Mouse (Mus musculus) CH12.LX (cell line): ENCODE data around the gene Cers6. TPM values are rescaled to one million over a fixed set of nuclear protein-coding genes. Genes with fewer than 3 reads are reported as not detected.

ENCODE experiments used
- DNase-seq: peaks from one replicate; pipeline ENCODE4 v3.0.0-alpha.2; 2013; ENCODE audit errors: extremely low read depth
- H3K27ac ChIP-seq: 2 replicates; pipeline ENCODE4 v1.5.1; 2012; ENCODE audit warnings: low read depth, mild to moderate bottlenecking, control low read depth, moderate library complexity; ENCODE audit not compliant: insufficient read depth
- H3K27me3 ChIP-seq: replicated peaks from 2 replicates; pipeline ENCODE3; 2012; ENCODE audit warnings: inconsistent platforms
- H3K36me3 ChIP-seq, 2 experiments: replicated peaks in 1 of 2; 2 replicates each; pipeline versions ENCODE3 to v1.6.1; 2012; ENCODE audit warnings: inconsistent platforms in 1 of 2, low read length in 1 of 2, mild to moderate bottlenecking in 1 of 2, mixed read lengths in 1 of 2, moderate library complexity in 1 of 2; ENCODE audit not compliant: control insufficient read depth in 1 of 2, insufficient read depth in 1 of 2
- H3K4me1 ChIP-seq, 2 experiments: 2 replicates each; pipeline ENCODE4 v1.6.1; 2012; ENCODE audit warnings: inconsistent platforms in 1 of 2, moderate library complexity in 1 of 2; ENCODE audit not compliant: insufficient read depth in 2 of 2, control insufficient read depth in 1 of 2
- H3K4me2 ChIP-seq: 2 replicates; pipeline ENCODE4 v1.6.1; 2012; ENCODE audit warnings: low read depth, mild to moderate bottlenecking, control low read depth; ENCODE audit not compliant: poor library complexity, insufficient read depth, severe bottlenecking
- H3K4me3 ChIP-seq, 3 experiments: fragments of 150-350 bp in 1 of 3; sonication (generic) in 1 of 3; replicated peaks in 1 of 3; 2 replicates each; pipeline versions ENCODE3 to v1.5.1; 2011 to 2012; ENCODE audit warnings: low read depth in 2 of 3, low read length in 2 of 3, mild to moderate bottlenecking in 2 of 3, moderate library complexity in 2 of 3, control low read depth in 1 of 3, improper control_type of control experiment in 1 of 3, inconsistent platforms in 1 of 3, mixed read lengths in 1 of 3; ENCODE audit not compliant: poor library complexity in 1 of 3
- H3K79me2 ChIP-seq: replicated peaks from 2 replicates; pipeline ENCODE4 v1.6.1; 2012; ENCODE audit warnings: mild to moderate bottlenecking, moderate library complexity; ENCODE audit not compliant: control insufficient read depth, poor library complexity, insufficient read depth, severe bottlenecking; ENCODE audit errors: extremely low read depth
- H3K9ac ChIP-seq: 2 replicates; pipeline ENCODE4 v1.6.1; 2012; ENCODE audit warnings: low read depth, mild to moderate bottlenecking, control low read depth, moderate library complexity; ENCODE audit not compliant: insufficient read depth
- H3K9me3 ChIP-seq: replicated peaks from 2 replicates; pipeline ENCODE3; 2012; ENCODE audit warnings: low read length, inconsistent platforms, mixed read lengths
- BHLHE40 ChIP-seq: IDR thresholded peaks from 2 replicates; pipeline ENCODE4 v1.6.1; 2011; ENCODE audit warnings: mild to moderate bottlenecking, low read depth, low read length, improper control_type of control experiment
- CHD2 ChIP-seq: IDR thresholded peaks from 2 replicates; pipeline ENCODE4 v1.6.1; 2011; ENCODE audit warnings: low read length, improper control_type of control experiment
- CTCF ChIP-seq, 2 experiments: IDR thresholded peaks in 1 of 2; conservative IDR thresholded peaks in 1 of 2; 2 replicates each; pipeline ENCODE4 v1.5.1; 2011 to 2012; ENCODE audit warnings: low read depth in 2 of 2, low read length in 2 of 2, improper control_type of control experiment in 1 of 2, inconsistent platforms in 1 of 2, mild to moderate bottlenecking in 1 of 2, moderate library complexity in 1 of 2
- E2F4 ChIP-seq: IDR thresholded peaks from 2 replicates; pipeline ENCODE4 v1.6.1; 2011; ENCODE audit warnings: low read depth, low read length, improper control_type of control experiment; ENCODE audit not compliant: insufficient replicate concordance
- EP300 ChIP-seq: IDR thresholded peaks from 2 replicates; pipeline ENCODE4 v1.6.1; 2011; ENCODE audit warnings: low read length, improper control_type of control experiment
- ETS1 ChIP-seq: conservative IDR thresholded peaks from 2 replicates; pipeline ENCODE4 v1.6.1; 2012; ENCODE audit warnings: low read depth, mild to moderate bottlenecking, inconsistent platforms, low read length, improper control_type of control experiment, moderate library complexity
- HCFC1 ChIP-seq: IDR thresholded peaks from 2 replicates; pipeline ENCODE4 v1.6.1; 2012; ENCODE audit warnings: low read depth, mild to moderate bottlenecking, inconsistent platforms, low read length, improper control_type of control experiment
- IRF4 ChIP-seq: IDR thresholded peaks from 2 replicates; pipeline ENCODE4 v1.6.1; 2014; ENCODE audit warnings: low read depth, mild to moderate bottlenecking, inconsistent platforms, low read length, improper control_type of control experiment
- JUN ChIP-seq: IDR thresholded peaks from 2 replicates; pipeline ENCODE4 v1.6.1; 2011; ENCODE audit warnings: low read depth, mild to moderate bottlenecking, low read length, improper control_type of control experiment, moderate library complexity; ENCODE audit not compliant: insufficient read depth
- JUND ChIP-seq: conservative IDR thresholded peaks from 2 replicates; pipeline ENCODE4 v1.6.1; 2011; ENCODE audit warnings: low read depth, low read length, improper control_type of control experiment
- KAT2A ChIP-seq: IDR thresholded peaks from 2 replicates; pipeline ENCODE4 v1.6.1; 2012; ENCODE audit warnings: low read length, improper control_type of control experiment, inconsistent platforms; ENCODE audit not compliant: insufficient replicate concordance
- MEF2A ChIP-seq: IDR thresholded peaks from 2 replicates; pipeline ENCODE4 v1.6.1; 2014; ENCODE audit warnings: low read depth, mild to moderate bottlenecking, inconsistent platforms, low read length, improper control_type of control experiment, borderline replicate concordance
- MXI1 ChIP-seq: IDR thresholded peaks from 2 replicates; pipeline ENCODE4 v1.6.1; 2011; ENCODE audit warnings: mild to moderate bottlenecking, low read depth, low read length, improper control_type of control experiment
- NRF1 ChIP-seq: IDR thresholded peaks from 2 replicates; pipeline ENCODE4 v1.6.1; 2014; ENCODE audit warnings: low read depth, mild to moderate bottlenecking, inconsistent platforms, low read length, improper control_type of control experiment, moderate library complexity
- POLR2A ChIP-seq: IDR thresholded peaks from 2 replicates; pipeline ENCODE4 v1.6.1; 2011; ENCODE audit warnings: low read depth, mild to moderate bottlenecking, improper control_type of control experiment, low read length
- RAD21 ChIP-seq: IDR thresholded peaks from 2 replicates; pipeline ENCODE4 v1.6.1; 2011; ENCODE audit warnings: low read depth, mild to moderate bottlenecking, low read length, improper control_type of control experiment, moderate library complexity
- SIN3A ChIP-seq: IDR thresholded peaks from 2 replicates; pipeline ENCODE4 v1.6.1; 2012; ENCODE audit warnings: low read length, improper control_type of control experiment, inconsistent platforms
- TBP ChIP-seq: conservative IDR thresholded peaks from 2 replicates; pipeline ENCODE4 v1.6.1; 2011; ENCODE audit warnings: low read depth, low read length, improper control_type of control experiment
- TCF12 ChIP-seq: IDR thresholded peaks from 2 replicates; pipeline ENCODE4 v1.6.1; 2014; ENCODE audit warnings: low read depth, mild to moderate bottlenecking, inconsistent platforms, low read length, improper control_type of control experiment
- UBTF ChIP-seq: IDR thresholded peaks from 2 replicates; pipeline ENCODE4 v1.6.1; 2012; ENCODE audit warnings: low read depth, mild to moderate bottlenecking, inconsistent platforms, low read length, improper control_type of control experiment, moderate library complexity
- USF1 ChIP-seq: IDR thresholded peaks from 2 replicates; pipeline ENCODE4 v1.6.1; 2014; ENCODE audit warnings: low read depth, mild to moderate bottlenecking, inconsistent platforms, low read length, improper control_type of control experiment
- USF2 ChIP-seq: conservative IDR thresholded peaks from 2 replicates; pipeline ENCODE4 v1.6.1; 2011; ENCODE audit warnings: low read depth, low read length, improper control_type of control experiment
- ZC3H11A ChIP-seq: IDR thresholded peaks from 2 replicates; pipeline ENCODE4 v1.6.1; 2012; ENCODE audit warnings: low read depth, mild to moderate bottlenecking, inconsistent platforms, low read length, improper control_type of control experiment
- ZMIZ1 ChIP-seq: IDR thresholded peaks from 2 replicates; pipeline ENCODE4 v1.6.1; 2012; ENCODE audit warnings: low read depth, mild to moderate bottlenecking, inconsistent platforms, low read length, improper control_type of control experiment
- ZNF384 ChIP-seq: IDR thresholded peaks from 2 replicates; pipeline ENCODE4 v1.6.1; 2012; ENCODE audit warnings: low read depth, low read length, improper control_type of control experiment, inconsistent platforms
- dilution Hi-C: fragments of 300-500 bp; cut with MboI; formaldehyde crosslinking; loops from 2 replicates; pipeline ENCODE4 v1.14.3; 2020; ENCODE audit warnings: low sequenced_read_pairs; ENCODE audit not compliant: extremely low pct_unique_long_range_greater_than_20kb, extremely low pct_ligation_motif_present
- in situ Hi-C: fragments of 300-500 bp; cut with MboI; formaldehyde crosslinking; loops from 3 replicates; pipeline ENCODE4 v1.14.3; 2019; ENCODE audit warnings: low sequenced_read_pairs, low pct_ligation_motif_present, low pct_unique_long_range_greater_than_20kb, mixed read lengths
- polyA plus RNA-seq: library from polyadenylated mRNA; unstranded; fragments of >175 nt; gene quantifications from 2 replicates; pipeline ENCODE4 v1.2.1, GENCODE M21; 2012; ENCODE audit warnings: low read depth; ENCODE audit not compliant: insufficient read length
- total RNA-seq, 2 experiments: library from RNA; depleted of rRNA; stranded (reverse); fragments of 300-350 nt in 1 of 2; fragments of >200 nt in 1 of 2; gene quantifications; 2 replicates each; pipeline ENCODE4 v1.2.3; 2012 to 2014

The Cers6 gene
- total and polyA plus RNA-seq, 3 experiments, result not detected

DNA sequence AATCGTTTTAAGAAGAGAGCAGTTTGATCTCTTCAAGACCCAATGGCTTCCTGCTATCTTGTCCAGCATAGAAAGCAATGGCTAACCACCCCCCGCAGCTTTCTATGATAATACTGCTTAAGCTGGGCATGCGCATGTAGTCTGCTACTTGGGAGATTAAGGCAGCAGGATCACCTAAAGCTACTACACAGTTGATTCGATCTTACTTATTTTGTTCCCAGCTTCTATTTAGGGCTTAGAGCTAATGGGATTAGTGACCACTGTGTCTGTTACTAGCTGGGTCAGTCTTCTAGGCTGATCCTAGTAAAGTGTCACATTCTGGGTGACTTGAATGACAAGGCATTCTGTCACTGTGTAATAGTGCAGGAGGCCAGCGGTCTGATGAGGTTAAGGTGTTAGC is 289.6 kb downstream of the Cers6 start:
- DNase-seq, result no peak
- no peak overlapping the region for H3K4me3 ChIP-seq
- H3K79me2 ChIP-seq, result no peaks in the 10 kb centered on the region
- H3K9ac ChIP-seq, result no peak overlapping the region
- TF ChIP-seq TBP, result no peak
- TF ChIP-seq IRF4, result no peak
- no peak for TF ChIP-seq MEF2A
- TF ChIP-seq RAD21, result no peak
- no peak for TF ChIP-seq E2F4
- TF ChIP-seq JUND, result no peak
- no peak for TF ChIP-seq CHD2
- no peak for TF ChIP-seq CTCF (conservative IDR thresholded peaks at IDR 0.05 in 1 of 2, IDR thresholded peaks at IDR 0.05 in 1 of 2; ENCODE audit: low read depth in 2 of 2, low read length in 2 of 2)
- TF ChIP-seq, all 38 proteins: peak for 0
- no peak overlapping the region for H3K27ac ChIP-seq
- no peaks in the 10 kb centered on the region for H3K9me3 ChIP-seq
- H3K4me2 ChIP-seq, result no peak overlapping the region
- in situ Hi-C loops (no loop called here), dilution Hi-C loops (no loop called here)
- H3K4me1 ChIP-seq, result peaks cover 7% of the 10 kb centered on the region in 2 experiments; a peak in 3 of 4 replicates
- H3K27me3 ChIP-seq, result no peaks in the 10 kb centered on the region
- no peaks in the 10 kb centered on the region for H3K36me3 ChIP-seq

DNA sequence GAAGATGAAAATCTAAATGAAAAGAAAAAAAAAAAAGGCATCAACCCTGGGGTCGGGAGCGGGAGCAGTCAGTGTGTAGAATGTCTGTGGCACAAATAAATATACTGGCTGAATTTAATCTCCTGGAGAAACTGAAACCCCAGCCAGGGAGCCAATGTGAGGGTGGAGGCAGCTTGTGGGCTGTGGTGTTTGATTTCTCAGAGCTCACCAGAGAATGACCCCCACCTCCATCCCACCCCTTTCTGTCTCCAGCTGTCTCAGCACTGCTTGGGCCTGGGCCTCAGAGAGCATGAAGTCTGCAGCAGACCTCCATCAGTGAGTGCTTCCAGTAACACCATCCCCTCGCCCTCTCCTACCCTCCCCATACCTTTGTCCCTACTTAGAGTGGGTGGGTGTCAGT is 294.6 kb downstream of the Cers6 start:
- DNase-seq, result no peak

DNA sequence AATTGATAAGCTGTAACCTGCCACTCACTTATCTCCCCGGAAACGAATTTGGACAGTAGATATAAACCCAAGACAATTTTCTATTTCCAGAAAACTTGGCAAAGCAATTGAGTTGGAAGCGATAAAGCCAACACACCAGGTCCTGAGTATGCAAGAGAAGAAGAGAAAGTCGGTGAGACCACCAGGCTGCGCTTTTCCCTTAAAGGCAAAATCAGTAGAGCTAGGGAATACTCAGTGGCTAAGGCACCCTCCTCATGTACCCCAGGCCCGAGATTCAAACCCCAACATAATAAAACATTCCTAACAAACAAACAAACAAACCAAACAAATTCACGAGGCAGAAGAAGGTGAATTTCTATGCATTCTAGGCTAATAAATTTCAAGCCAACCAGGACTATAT is 295.0 kb downstream of the Cers6 start:
- H3K36me3 ChIP-seq, result no peaks in the 10 kb centered on the region
- no peaks in the 10 kb centered on the region for H3K27me3 ChIP-seq
- H3K4me1 ChIP-seq, result no peaks in the 10 kb centered on the region
- H3K79me2 ChIP-seq, result no peaks in the 10 kb centered on the region
- DNase-seq, result no peak
- no peak overlapping the region for H3K9ac ChIP-seq
- TF ChIP-seq BHLHE40, result no peak
- dilution Hi-C loops, result no loop called here
- H3K4me2 ChIP-seq, result no peak overlapping the region
- H3K9me3 ChIP-seq, result no peaks in the 10 kb centered on the region
- no peak overlapping the region for H3K27ac ChIP-seq
- in situ Hi-C loops, result no loop called here
- H3K4me3 ChIP-seq, result no peak overlapping the region

More for the DNA sequence above, 294.6 kb downstream of the Cers6 start:
- no peaks in the 10 kb centered on the region for H3K9me3 ChIP-seq
- no peaks in the 10 kb centered on the region for H3K36me3 ChIP-seq
- H3K79me2 ChIP-seq, result no peaks in the 10 kb centered on the region
- H3K27ac ChIP-seq, result no peak overlapping the region
- dilution Hi-C loops, result no loop called here
- H3K4me3 ChIP-seq, result no peak overlapping the region
- in situ Hi-C loops, result no loop called here
- H3K4me2 ChIP-seq, result no peak overlapping the region
- H3K27me3 ChIP-seq, result no peaks in the 10 kb centered on the region
- no peaks in the 10 kb centered on the region for H3K4me1 ChIP-seq
- H3K9ac ChIP-seq, result no peak overlapping the region
- no peak for TF ChIP-seq SIN3A
- no peak for TF ChIP-seq USF2
- no peak for TF ChIP-seq KAT2A
- no peak for TF ChIP-seq TBP
- no peak for TF ChIP-seq ZMIZ1
- no peak for TF ChIP-seq JUND
- no peak for TF ChIP-seq POLR2A
- no peak for TF ChIP-seq HCFC1
- TF ChIP-seq UBTF, result no peak
- TF ChIP-seq JUN, result no peak
- TF ChIP-seq ETS1, result no peak
- TF ChIP-seq EP300, result no peak
- TF ChIP-seq ZC3H11A, result no peak
- TF ChIP-seq TCF12, result no peak
- TF ChIP-seq USF1, result no peak
- TF ChIP-seq NRF1, result no peak
- no peak for TF ChIP-seq MXI1
- no peak for TF ChIP-seq ZNF384
